Mouse (Mus musculus): Measurements from ENCODE around the gene 4833427G06Rik. TPM values are rescaled to one million over a fixed set of nuclear protein-coding genes. Genes with fewer than 3 reads are reported as not detected.

The 4833427G06Rik gene
- polyA plus RNA-seq, 1 experiment from 2014 or later: 6.2 TPM

DNA sequence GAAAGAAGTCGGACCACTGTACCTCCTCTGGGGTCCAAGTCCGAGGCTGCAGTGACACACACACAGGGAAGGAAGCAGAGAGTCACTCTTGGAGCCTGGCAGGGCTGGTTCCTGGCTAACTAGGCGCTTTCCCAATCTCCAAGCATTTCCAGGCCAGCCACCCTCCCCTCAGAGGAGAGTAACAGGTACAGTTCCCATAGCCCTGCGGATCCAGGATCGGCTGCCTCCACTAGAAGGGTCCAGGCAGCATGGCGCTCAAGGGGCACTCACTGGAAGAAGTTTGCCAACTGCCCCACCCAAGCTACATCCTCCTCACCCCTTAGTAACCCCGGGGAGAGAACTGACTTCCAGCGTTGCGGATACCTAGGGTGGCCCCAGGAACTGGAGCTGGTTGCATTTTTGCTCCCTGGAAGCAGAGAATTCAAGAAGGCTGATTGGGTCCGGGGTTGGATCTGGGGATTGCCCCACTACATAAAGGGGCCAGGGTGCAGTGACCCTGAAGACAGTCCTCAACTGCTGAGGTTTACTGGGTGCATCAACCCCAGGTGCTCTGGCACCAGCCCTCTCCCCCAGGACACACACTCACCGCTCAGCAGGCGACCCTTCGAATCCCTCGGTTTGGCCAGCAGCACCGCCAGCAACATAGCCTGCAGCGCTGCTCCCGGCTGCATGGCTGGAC lies 25.4 kb downstream of the 4833427G06Rik start:
- peak overlapping the region; percentile 76 for H3K4me2 ChIP-seq (replicated peaks; ENCODE audit: low read depth, low read length)
- H3K27ac ChIP-seq (ENCODE audit: low read length): peak overlapping the region; percentile 65
- H3K27me3 ChIP-seq (replicated peaks; ENCODE audit: insufficient read depth, low read length): no peaks in the 10 kb centered on the region
- H3K9ac ChIP-seq (replicated peaks; ENCODE audit: low read depth): 0 out of 2 replicates have a peak overlapping the region, but pooled peaks have one; percentile 23
- peak overlapping the region; percentile 37 for H3K4me3 ChIP-seq (ENCODE audit: low read depth, low read length)
- no peaks in the 10 kb centered on the region for H3K4me1 ChIP-seq (ENCODE audit: insufficient read depth, low read depth, low read length)
- TF ChIP-seq EP300 (IDR thresholded peaks at IDR 0.05) (no peak), CTCF (IDR thresholded peaks at IDR 0.05) (no peak)
- DNase-seq (ENCODE audit: low spot score): peak; percentile 41
- no peaks in the 10 kb centered on the region for H3K36me3 ChIP-seq (ENCODE audit: insufficient read depth, low read length)
- ATAC-seq: peak; percentile 58
- under 1% methylated on average over 15 of the region's 17 CpGs for WGBS
- H3K9me3 ChIP-seq (ENCODE audit: low read length): no peaks in the 10 kb centered on the region

DNA sequence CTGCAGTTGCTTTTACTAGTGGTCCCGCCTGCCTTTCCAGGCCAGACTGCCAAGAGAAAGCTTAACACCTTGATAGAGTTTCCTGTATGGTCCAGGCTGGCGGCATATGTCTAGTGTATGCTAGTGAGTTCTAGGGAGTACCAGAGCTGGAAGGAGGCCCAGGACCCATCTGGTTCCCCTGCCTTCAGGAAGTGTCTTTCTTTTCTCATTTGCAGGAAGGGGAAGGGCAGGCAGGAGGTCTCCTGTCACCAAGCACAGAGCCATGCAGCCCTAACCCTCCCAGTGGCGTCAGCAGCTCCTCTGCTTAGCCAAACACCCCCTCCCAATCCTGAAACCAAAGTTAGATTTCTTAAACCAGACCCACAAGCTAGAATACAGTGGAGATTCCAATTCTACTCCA lies 26.1 kb downstream of the 4833427G06Rik start:
- Histone ChIP-seq H3K27ac (ENCODE audit: low read length) (no peak overlapping the region), H3K4me1 (ENCODE audit: insufficient read depth, low read depth, low read length) (no peaks in the 10 kb centered on the region), H3K4me2 (replicated peaks; ENCODE audit: low read depth, low read length) (peak overlapping the region; percentile 76), H3K36me3 (ENCODE audit: insufficient read depth, low read length) (no peaks in the 10 kb centered on the region), H3K9me3 (ENCODE audit: low read length) (no peaks in the 10 kb centered on the region), H3K27me3 (replicated peaks; ENCODE audit: insufficient read depth, low read length) (no peaks in the 10 kb centered on the region), H3K9ac (replicated peaks; ENCODE audit: low read depth) (no peak overlapping the region), H3K4me3 (ENCODE audit: low read depth, low read length) (peak overlapping the region; percentile 37)
- TF ChIP-seq EP300 (IDR thresholded peaks at IDR 0.05): no peak
- TF ChIP-seq CTCF (IDR thresholded peaks at IDR 0.05): no peak
- WGBS: 14% methylated on average over 3 of the region's 3 CpGs
- DNase-seq (ENCODE audit: low spot score) (peak; percentile 46), ATAC-seq (peak; percentile 36)

DNA sequence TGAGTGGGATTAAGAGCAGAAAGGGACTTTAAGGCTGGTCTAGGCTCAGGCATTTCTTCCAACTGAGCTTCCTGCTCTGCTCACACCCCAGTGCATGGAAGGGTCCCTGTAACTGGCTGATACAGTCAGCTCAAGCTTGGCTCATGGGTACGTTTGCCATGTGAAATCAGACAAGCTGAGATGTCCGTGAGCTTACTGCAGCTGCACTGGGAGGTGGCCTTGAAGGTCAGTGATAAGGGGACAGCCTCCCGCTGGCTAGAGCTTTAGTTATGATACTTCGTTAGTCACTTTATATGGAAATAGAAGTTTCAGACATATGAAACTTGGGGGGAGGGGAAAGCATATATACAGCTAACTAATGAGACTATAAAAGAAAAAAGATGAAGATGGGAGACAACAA lies 31.1 kb downstream of the 4833427G06Rik start:
- WGBS: 77% methylated on average over 4 of the region's 4 CpGs

DNA sequence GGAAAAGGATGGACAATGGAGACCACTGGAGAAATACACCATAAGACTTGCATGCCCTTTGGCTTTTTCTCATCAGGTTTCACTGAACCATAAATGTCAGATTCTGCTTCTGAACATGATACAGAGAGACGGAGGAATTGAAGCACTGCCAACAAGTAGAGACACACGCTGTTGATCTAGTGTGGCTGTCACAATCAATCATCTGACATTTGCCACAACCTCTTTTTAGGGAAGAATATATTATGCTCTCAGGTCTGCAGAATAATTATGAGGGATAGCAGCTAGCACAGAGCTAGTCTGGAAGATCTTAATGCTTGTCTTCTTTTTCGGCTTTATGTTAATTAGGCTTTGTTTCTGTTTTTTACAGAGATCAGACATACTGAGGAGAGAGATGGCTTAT lies 33.7 kb downstream of the 4833427G06Rik start:
- ATAC-seq (no peak), DNase-seq (ENCODE audit: low spot score) (no peak)
- H3K4me2 ChIP-seq (replicated peaks; ENCODE audit: low read depth, low read length): no peak overlapping the region
- no peak overlapping the region for H3K4me3 ChIP-seq (ENCODE audit: low read depth, low read length)
- no peaks in the 10 kb centered on the region for H3K9me3 ChIP-seq (ENCODE audit: low read length)
- no peaks in the 10 kb centered on the region for H3K27me3 ChIP-seq (replicated peaks; ENCODE audit: insufficient read depth, low read length)
- no peaks in the 10 kb centered on the region for H3K4me1 ChIP-seq (ENCODE audit: insufficient read depth, low read depth, low read length)
- no peak overlapping the region for H3K9ac ChIP-seq (replicated peaks; ENCODE audit: low read depth)
- no peak overlapping the region for H3K27ac ChIP-seq (ENCODE audit: low read length)
- WGBS: 57% methylated on average over 3 of the region's 3 CpGs
- TF ChIP-seq EP300 (IDR thresholded peaks at IDR 0.05) (no peak), CTCF (IDR thresholded peaks at IDR 0.05) (no peak)
- no peaks in the 10 kb centered on the region for H3K36me3 ChIP-seq (ENCODE audit: insufficient read depth, low read length)

More for the DNA sequence above, 31.1 kb downstream of the 4833427G06Rik start:
- H3K36me3 ChIP-seq (ENCODE audit: insufficient read depth, low read length): no peaks in the 10 kb centered on the region
- H3K4me2 ChIP-seq (replicated peaks; ENCODE audit: low read depth, low read length): no peak overlapping the region
- DNase-seq (ENCODE audit: low spot score) (no peak), ATAC-seq (no peak)
- H3K27me3 ChIP-seq (replicated peaks; ENCODE audit: insufficient read depth, low read length): no peaks in the 10 kb centered on the region
- no peaks in the 10 kb centered on the region for H3K9me3 ChIP-seq (ENCODE audit: low read length)
- TF ChIP-seq EP300 (IDR thresholded peaks at IDR 0.05): no peak
- TF ChIP-seq CTCF (IDR thresholded peaks at IDR 0.05): no peak
- H3K4me1 ChIP-seq (ENCODE audit: insufficient read depth, low read depth, low read length): no peaks in the 10 kb centered on the region
- H3K9ac ChIP-seq (replicated peaks; ENCODE audit: low read depth): no peak overlapping the region
- no peak overlapping the region for H3K27ac ChIP-seq (ENCODE audit: low read length)
- H3K4me3 ChIP-seq (ENCODE audit: low read depth, low read length): no peak overlapping the region

DNA sequence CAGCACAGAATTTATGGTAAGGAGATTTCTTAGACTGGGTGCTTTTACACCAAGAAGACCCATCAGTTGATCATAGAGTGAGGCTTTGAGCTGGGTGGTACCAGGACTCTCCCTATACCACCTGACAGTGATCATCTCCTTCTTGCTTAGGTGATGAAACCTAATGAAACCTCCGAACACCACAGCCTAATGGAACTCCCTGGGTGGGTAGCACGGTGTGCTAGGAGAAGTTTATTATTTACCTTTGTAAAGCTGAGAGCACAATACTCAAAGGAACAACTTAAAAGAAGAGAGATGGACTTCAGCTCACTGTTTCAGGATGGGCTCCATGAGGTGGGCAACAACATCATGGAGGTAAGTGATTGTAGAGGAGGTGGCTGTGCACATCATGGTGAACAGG lies 41.3 kb downstream of the 4833427G06Rik start, which contains the start of gene Btg4:
Gene Btg4, plus strand, starts transcription at position 301 of the 400 bp plus-strand sequence.
- no peak for DNase-seq (ENCODE audit: low spot score)
- Histone ChIP-seq H3K9ac (replicated peaks; ENCODE audit: low read depth) (no peak within 1 kb of the TSS), H3K36me3 (ENCODE audit: insufficient read depth, low read length) (no peaks in the 10 kb centered on the region), H3K27ac (ENCODE audit: low read length) (no peak within 1 kb of the TSS), H3K4me2 (replicated peaks; ENCODE audit: low read depth, low read length) (no peak within 1 kb of the TSS), H3K4me3 (ENCODE audit: low read depth, low read length) (no peak within 1 kb of the TSS), H3K4me1 (ENCODE audit: insufficient read depth, low read depth, low read length) (no peaks in the 10 kb centered on the region), H3K9me3 (ENCODE audit: low read length) (no peaks in the 10 kb centered on the region), H3K27me3 (replicated peaks; ENCODE audit: insufficient read depth, low read length) (no peaks in the 10 kb centered on the region)
- 87% methylated on average over 2 of the region's 2 CpGs for WGBS
- no peak for ATAC-seq
- TF ChIP-seq CTCF (IDR thresholded peaks at IDR 0.05) (no peak), EP300 (IDR thresholded peaks at IDR 0.05) (no peak)

DNA sequence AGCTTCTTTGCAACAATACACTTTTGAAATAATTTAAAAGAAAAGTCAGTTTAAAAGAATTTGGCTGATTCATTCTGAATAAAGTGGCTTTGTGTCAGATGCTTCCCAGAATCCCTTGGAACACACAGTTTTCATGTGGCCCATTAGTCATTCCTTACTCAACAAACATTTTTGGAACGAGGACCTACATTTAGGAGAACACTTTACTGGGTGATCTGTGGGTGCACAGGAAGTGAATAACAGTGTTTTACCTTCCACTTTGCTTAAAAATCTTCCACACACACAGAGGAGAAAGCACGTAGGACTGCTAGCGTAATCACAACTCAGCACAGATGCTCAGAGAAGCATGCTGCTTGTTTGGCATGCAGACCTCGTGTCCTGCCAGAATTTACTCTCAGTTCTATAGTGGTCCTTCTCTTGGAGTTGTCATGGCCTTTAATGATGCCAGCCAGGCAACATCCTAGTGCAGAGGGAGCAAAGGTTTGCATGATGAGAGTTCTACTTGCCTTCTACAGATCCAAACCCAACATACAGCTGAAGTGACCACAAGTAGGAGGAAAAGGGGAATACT lies 42.8 kb downstream of the 4833427G06Rik start:
- TF ChIP-seq CTCF (IDR thresholded peaks at IDR 0.05) (no peak), EP300 (IDR thresholded peaks at IDR 0.05) (no peak)
- H3K4me2 ChIP-seq (replicated peaks; ENCODE audit: low read depth, low read length): no peak overlapping the region
- H3K36me3 ChIP-seq (ENCODE audit: insufficient read depth, low read length): no peaks in the 10 kb centered on the region
- H3K9ac ChIP-seq (replicated peaks; ENCODE audit: low read depth): no peak overlapping the region
- ATAC-seq (no peak), DNase-seq (ENCODE audit: low spot score) (no peak)
- no peaks in the 10 kb centered on the region for H3K4me1 ChIP-seq (ENCODE audit: insufficient read depth, low read depth, low read length)
- H3K9me3 ChIP-seq (ENCODE audit: low read length): no peaks in the 10 kb centered on the region
- H3K27ac ChIP-seq (ENCODE audit: low read length): no peak overlapping the region
- no peaks in the 10 kb centered on the region for H3K27me3 ChIP-seq (replicated peaks; ENCODE audit: insufficient read depth, low read length)
- WGBS: 64% methylated on average over 4 of the region's 4 CpGs
- H3K4me3 ChIP-seq (ENCODE audit: low read depth, low read length): no peak overlapping the region

Measured in lung, postnatal 0 days (tissue).